Mouse (Mus musculus): ENCODE results near the gene Tctex1d1. TPM values are rescaled to one million over a fixed set of nuclear protein-coding genes. Genes with fewer than 3 reads are reported as not detected.

Tctex1d1 gene
- polyA plus RNA-seq, 1 experiment from 2014 or later = not detected

GRCm38 (mm10) chr4:103010734-103011133 is 32.3 kb downstream of the Tctex1d1 start:
- H3K36me3 ChIP-seq (replicated peaks; ENCODE audit: insufficient read depth, low read length) = no peaks in the 10 kb centered on the region
- H3K27me3 ChIP-seq (ENCODE audit: insufficient read depth, low read length) = no peaks in the 10 kb centered on the region
- H3K9me3 ChIP-seq (ENCODE audit: low read length) = no peaks in the 10 kb centered on the region
- no peaks in the 10 kb centered on the region for H3K4me1 ChIP-seq (ENCODE audit: insufficient read depth)
- 80% methylated on average over 4 of the region's 4 CpGs for whole genome bisulfite sequencing (ENCODE audit: insufficient replicate concordance)
- DNase-seq (no peak), ATAC-seq (no peak)
- TF ChIP-seq CTCF (IDR thresholded peaks at IDR 0.05; ENCODE audit: low read depth) = no peak
- no peak for TF ChIP-seq EP300 (IDR thresholded peaks at IDR 0.05; ENCODE audit: low read depth)
- no peak overlapping the region for H3K27ac ChIP-seq (ENCODE audit: low read depth)
- H3K9ac ChIP-seq (replicated peaks) = no peak overlapping the region
- H3K4me2 ChIP-seq (ENCODE audit: low read depth, low read length) = no peak overlapping the region
- no peak overlapping the region for H3K4me3 ChIP-seq (ENCODE audit: low read depth, low read length)

GRCm38 (mm10) chr4:103011823-103012222 is 33.4 kb downstream of the Tctex1d1 start:
- TF ChIP-seq EP300 (IDR thresholded peaks at IDR 0.05; ENCODE audit: low read depth) = no peak
- no peak for TF ChIP-seq CTCF (IDR thresholded peaks at IDR 0.05; ENCODE audit: low read depth)
- 60% methylated on average over 7 of the region's 7 CpGs for WGBS (ENCODE audit: insufficient replicate concordance)
- Histone ChIP-seq H3K36me3 (replicated peaks; ENCODE audit: insufficient read depth, low read length) (no peaks in the 10 kb centered on the region), H3K27ac (ENCODE audit: low read depth) (no peak overlapping the region), H3K4me2 (ENCODE audit: low read depth, low read length) (no peak overlapping the region), H3K9ac (replicated peaks) (no peak overlapping the region), H3K27me3 (ENCODE audit: insufficient read depth, low read length) (no peaks in the 10 kb centered on the region), H3K4me3 (ENCODE audit: low read depth, low read length) (no peak overlapping the region), H3K9me3 (ENCODE audit: low read length) (no peaks in the 10 kb centered on the region), H3K4me1 (ENCODE audit: insufficient read depth) (no peaks in the 10 kb centered on the region)
- ATAC-seq (no peak), DNase-seq (no peak)

GRCm38 (mm10) chr4:103013490-103013889 is 35.1 kb downstream of the Tctex1d1 start:
- Histone ChIP-seq H3K36me3 (replicated peaks; ENCODE audit: insufficient read depth, low read length) (no peaks in the 10 kb centered on the region), H3K9me3 (ENCODE audit: low read length) (no peaks in the 10 kb centered on the region), H3K27ac (ENCODE audit: low read depth) (no peak overlapping the region), H3K27me3 (ENCODE audit: insufficient read depth, low read length) (no peaks in the 10 kb centered on the region), H3K9ac (replicated peaks) (no peak overlapping the region), H3K4me1 (ENCODE audit: insufficient read depth) (no peaks in the 10 kb centered on the region), H3K4me3 (ENCODE audit: low read depth, low read length) (no peak overlapping the region), H3K4me2 (ENCODE audit: low read depth, low read length) (no peak overlapping the region)
- no peak for ATAC-seq
- 37% methylated on average over 4 of the region's 4 CpGs for WGBS (ENCODE audit: insufficient replicate concordance)
- DNase-seq = no peak
- TF ChIP-seq EP300 (IDR thresholded peaks at IDR 0.05; ENCODE audit: low read depth) (no peak), CTCF (IDR thresholded peaks at IDR 0.05; ENCODE audit: low read depth) (no peak)

GRCm38 (mm10) chr4:103026621-103027020 is 48.2 kb downstream of the Tctex1d1 start, which contains the start of gene Insl5:
Insl5 (minus strand) TSS chr4:103026842.
- ATAC-seq = no peak
- Histone ChIP-seq H3K27me3 (ENCODE audit: insufficient read depth, low read length) (no peaks in the 10 kb centered on the region), H3K27ac (ENCODE audit: low read depth) (no peak within 1 kb of the TSS), H3K36me3 (replicated peaks; ENCODE audit: insufficient read depth, low read length) (no peaks in the 10 kb centered on the region), H3K4me1 (ENCODE audit: insufficient read depth) (no peaks in the 10 kb centered on the region), H3K4me2 (ENCODE audit: low read depth, low read length) (no peak within 1 kb of the TSS), H3K9me3 (ENCODE audit: low read length) (no peaks in the 10 kb centered on the region), H3K4me3 (ENCODE audit: low read depth, low read length) (no peak within 1 kb of the TSS), H3K9ac (replicated peaks) (no peak within 1 kb of the TSS)
- no peak for DNase-seq
- TF ChIP-seq CTCF (IDR thresholded peaks at IDR 0.05; ENCODE audit: low read depth) = no peak
- TF ChIP-seq EP300 (IDR thresholded peaks at IDR 0.05; ENCODE audit: low read depth) = no peak
- WGBS (ENCODE audit: insufficient replicate concordance) = 60% methylated on average over 4 of the region's 4 CpGs

GRCm38 (mm10) chr4:103027745-103028144 is 49.3 kb downstream of the Tctex1d1 start:
- TF ChIP-seq EP300 (IDR thresholded peaks at IDR 0.05; ENCODE audit: low read depth) = no peak
- no peak for TF ChIP-seq CTCF (IDR thresholded peaks at IDR 0.05; ENCODE audit: low read depth)
- H3K9ac ChIP-seq (replicated peaks) = no peak overlapping the region
- WGBS (ENCODE audit: insufficient replicate concordance) = 69% methylated on average over 7 of the region's 7 CpGs
- ATAC-seq = no peak
- H3K36me3 ChIP-seq (replicated peaks; ENCODE audit: insufficient read depth, low read length) = no peaks in the 10 kb centered on the region
- H3K9me3 ChIP-seq (ENCODE audit: low read length) = no peaks in the 10 kb centered on the region
- H3K4me1 ChIP-seq (ENCODE audit: insufficient read depth) = no peaks in the 10 kb centered on the region
- no peaks in the 10 kb centered on the region for H3K27me3 ChIP-seq (ENCODE audit: insufficient read depth, low read length)
- H3K4me3 ChIP-seq (ENCODE audit: low read depth, low read length) = no peak overlapping the region
- DNase-seq = no peak
- no peak overlapping the region for H3K4me2 ChIP-seq (ENCODE audit: low read depth, low read length)
- no peak overlapping the region for H3K27ac ChIP-seq (ENCODE audit: low read depth)

GRCm38 (mm10) chr4:103028177-103029088 is 50.0 kb downstream of the Tctex1d1 start:
- WGBS (ENCODE audit: insufficient replicate concordance) = 79% methylated on average over 13 of the region's 13 CpGs
- no peak for TF ChIP-seq CTCF (IDR thresholded peaks at IDR 0.05; ENCODE audit: low read depth)
- no peak for TF ChIP-seq EP300 (IDR thresholded peaks at IDR 0.05; ENCODE audit: low read depth)
- H3K9me3 ChIP-seq (ENCODE audit: low read length) = no peaks in the 10 kb centered on the region
- H3K27ac ChIP-seq (ENCODE audit: low read depth) = no peak overlapping the region
- H3K27me3 ChIP-seq (ENCODE audit: insufficient read depth, low read length) = no peaks in the 10 kb centered on the region
- H3K36me3 ChIP-seq (replicated peaks; ENCODE audit: insufficient read depth, low read length) = no peaks in the 10 kb centered on the region
- no peak overlapping the region for H3K9ac ChIP-seq (replicated peaks)
- no peak overlapping the region for H3K4me3 ChIP-seq (ENCODE audit: low read depth, low read length)
- DNase-seq = no peak
- no peak overlapping the region for H3K4me2 ChIP-seq (ENCODE audit: low read depth, low read length)
- ATAC-seq = no peak
- H3K4me1 ChIP-seq (ENCODE audit: insufficient read depth) = no peaks in the 10 kb centered on the region
